Mouse (Mus musculus): ENCODE measurements around the gene Gtf3c3. TPM values are rescaled to one million over a fixed set of nuclear protein-coding genes. Genes with fewer than 3 reads are reported as not detected.

The Gtf3c3 gene
- polyA plus RNA-seq, 1 experiment from 2014 or later: 21.3 TPM

DNA sequence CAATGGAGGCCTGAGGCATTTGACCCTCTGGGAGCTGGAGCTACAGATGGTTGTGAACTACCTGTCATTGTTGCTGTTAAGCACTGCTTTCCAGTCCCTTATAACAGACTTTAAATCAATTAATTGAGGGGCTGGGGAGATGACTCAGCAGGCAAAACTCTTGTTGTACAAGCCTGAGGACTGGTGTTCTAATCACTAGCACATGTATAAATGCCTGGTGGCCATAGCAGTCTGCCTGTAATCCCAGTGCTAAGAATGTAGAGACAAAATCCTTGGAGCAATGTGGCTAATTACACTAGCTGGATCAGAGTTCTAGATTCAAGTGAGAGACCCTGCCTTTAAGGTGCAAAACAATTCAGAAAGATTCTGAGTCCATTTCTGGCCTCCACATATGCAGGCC lies 36.0 kb downstream of the Gtf3c3 start:
- no peak for ATAC-seq (ENCODE audit: insufficient number of reproducible peaks, low FRiP score, low TSS enrichment, low read depth)
- Histone ChIP-seq H3K27ac (replicated peaks) (no peak overlapping the region), H3K27me3 (no peaks in the 10 kb centered on the region), H3K4me1 (no peaks in the 10 kb centered on the region), H3K9ac (no peak overlapping the region), H3K4me2 (replicated peaks) (no peak overlapping the region), H3K4me3 (replicated peaks) (no peak overlapping the region), H3K36me3 (peaks cover 57% of the 10 kb centered on the region), H3K9me3 (replicated peaks) (no peaks in the 10 kb centered on the region)

DNA sequence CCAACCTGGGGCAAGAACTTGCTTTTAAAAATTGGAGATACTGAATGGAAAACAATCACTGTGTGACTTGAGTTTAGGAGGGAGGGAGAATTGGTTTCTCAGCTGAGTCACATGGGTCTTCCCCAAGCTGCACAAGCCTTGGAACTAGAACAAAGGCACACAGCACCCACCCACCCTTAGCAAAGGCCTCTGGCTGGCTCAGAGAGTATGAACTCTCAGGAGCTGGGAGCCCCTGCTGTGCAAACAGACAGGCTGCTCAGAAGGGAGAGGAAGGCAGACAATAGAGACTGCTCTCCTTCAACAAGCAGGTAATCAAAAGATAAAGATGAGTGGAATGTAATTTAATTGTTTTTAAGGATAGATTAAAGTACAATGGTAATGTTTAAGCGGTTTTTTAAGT lies 54.5 kb downstream of the Gtf3c3 start:
- WGBS: 29% methylated on average over 1 of the region's 1 CpGs
- Histone ChIP-seq H3K4me2 (replicated peaks) (no peak overlapping the region), H3K27ac (replicated peaks) (no peak overlapping the region), H3K4me3 (replicated peaks) (no peak overlapping the region), H3K9ac (no peak overlapping the region), H3K4me1 (no peaks in the 10 kb centered on the region), H3K36me3 (no peaks in the 10 kb centered on the region), H3K27me3 (no peaks in the 10 kb centered on the region), H3K9me3 (replicated peaks) (no peaks in the 10 kb centered on the region)
- ATAC-seq (ENCODE audit: insufficient number of reproducible peaks, low FRiP score, low TSS enrichment, low read depth): no peak

DNA sequence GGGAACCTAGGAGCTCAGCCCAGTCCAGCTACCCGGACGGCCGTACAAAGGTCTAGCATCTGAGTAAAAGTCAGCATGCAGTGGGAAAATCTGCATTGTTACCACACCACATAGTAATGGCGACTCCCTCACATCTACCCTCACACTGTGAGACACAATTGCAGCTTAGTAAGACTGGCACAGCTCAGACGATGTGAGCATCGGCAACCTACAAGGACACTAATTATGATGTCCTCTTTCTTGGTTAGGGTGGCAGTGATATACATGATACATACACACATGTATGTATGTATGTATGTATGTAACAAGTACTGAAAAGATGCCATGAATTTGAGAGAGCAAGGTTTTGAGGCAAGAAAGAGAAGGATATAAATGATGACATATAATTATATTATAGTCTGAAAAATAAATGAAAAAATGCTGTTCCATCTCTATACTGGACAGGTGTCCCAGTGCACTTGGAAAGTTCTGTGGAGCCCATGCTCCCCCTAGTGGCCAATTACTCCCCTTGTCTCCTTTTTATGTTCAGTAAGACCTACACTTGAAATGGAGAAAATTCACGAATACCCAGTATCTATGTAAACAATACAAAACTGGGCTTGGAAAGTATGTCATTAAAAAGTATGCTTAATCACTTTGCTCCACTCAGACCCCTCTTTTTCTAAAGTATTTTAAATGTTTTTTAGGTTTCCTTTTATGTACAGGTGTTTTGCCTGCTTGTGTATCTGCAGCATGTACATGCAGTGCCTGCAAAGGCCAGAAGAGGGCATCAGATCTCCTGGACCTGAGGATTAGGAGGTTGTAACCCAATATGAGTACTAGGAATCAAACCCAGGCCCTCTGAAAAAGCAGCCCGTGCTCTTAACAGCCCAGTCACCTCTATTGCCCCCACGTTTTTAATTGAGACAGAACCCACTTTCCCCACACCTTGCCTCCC lies 57.5 kb downstream of the Gtf3c3 start:
- Histone ChIP-seq H3K9me3 (replicated peaks) (no peaks in the 10 kb centered on the region), H3K27me3 (no peaks in the 10 kb centered on the region), H3K4me1 (0 out of 2 replicates have a peak, but pooled peaks cover 3% of the 10 kb centered on the region), H3K36me3 (no peaks in the 10 kb centered on the region), H3K9ac (no peak overlapping the region), H3K4me2 (replicated peaks) (no peak overlapping the region), H3K4me3 (replicated peaks) (no peak overlapping the region), H3K27ac (replicated peaks) (no peak overlapping the region)
- WGBS: 84% methylated on average over 9 of the region's 9 CpGs
- no peak for ATAC-seq (ENCODE audit: insufficient number of reproducible peaks, low FRiP score, low TSS enrichment, low read depth)

DNA sequence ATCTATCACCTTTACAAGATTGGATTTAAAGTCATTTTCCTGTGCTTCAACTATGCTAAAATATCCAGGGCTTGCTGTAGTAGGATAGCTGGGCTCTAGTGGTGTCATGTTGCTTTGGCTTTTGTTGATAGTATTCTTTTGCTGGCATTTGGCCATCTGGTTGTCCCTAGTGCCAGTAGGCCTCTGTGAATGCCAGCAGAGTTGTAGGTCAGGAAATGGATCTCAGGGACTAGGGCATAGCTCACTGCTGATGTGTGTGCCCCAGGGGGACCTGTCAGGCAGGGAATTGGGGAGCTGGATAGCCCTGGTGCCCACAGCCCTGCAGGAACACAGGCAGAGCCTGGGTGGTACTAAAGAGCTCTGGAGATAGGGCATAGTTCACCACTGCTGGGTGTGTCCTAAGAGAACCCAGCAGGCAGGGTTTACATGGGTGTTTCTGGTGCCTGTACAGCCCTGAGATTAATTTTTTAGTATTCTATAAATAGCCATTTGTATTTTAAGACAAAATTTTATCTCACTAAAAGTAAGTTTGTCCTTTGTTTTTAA lies 61.2 kb downstream of the Gtf3c3 start:
- H3K4me2 ChIP-seq (replicated peaks): no peak overlapping the region
- no peaks in the 10 kb centered on the region for H3K9me3 ChIP-seq (replicated peaks)
- H3K4me1 ChIP-seq: 0 out of 2 replicates have a peak, but pooled peaks cover 3% of the 10 kb centered on the region
- no peak for ATAC-seq (ENCODE audit: insufficient number of reproducible peaks, low FRiP score, low TSS enrichment, low read depth)
- H3K4me3 ChIP-seq (replicated peaks): no peak overlapping the region
- H3K36me3 ChIP-seq: no peaks in the 10 kb centered on the region
- no peak overlapping the region for H3K27ac ChIP-seq (replicated peaks)
- no peak overlapping the region for H3K9ac ChIP-seq
- H3K27me3 ChIP-seq: no peaks in the 10 kb centered on the region

DNA sequence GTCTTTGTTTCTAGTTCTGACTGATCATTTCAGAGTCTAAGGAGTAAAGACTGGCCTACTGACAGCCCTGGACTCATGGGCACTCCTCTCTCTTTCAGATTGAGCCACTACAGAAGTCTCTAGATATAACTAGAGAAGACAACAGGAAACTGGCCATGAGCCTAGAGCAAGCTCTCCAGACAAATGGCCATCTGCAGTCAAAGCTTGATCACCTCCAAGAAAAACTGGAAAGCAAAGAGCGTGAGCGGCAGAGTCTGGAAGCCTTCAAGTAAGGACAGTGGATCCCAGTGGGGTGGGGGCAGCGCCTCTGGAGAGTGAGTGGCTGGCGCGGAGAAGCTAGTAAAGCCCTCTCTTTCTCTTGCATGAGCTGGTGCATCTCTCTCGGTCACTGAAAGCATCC lies 82.2 kb downstream of the Gtf3c3 start:
- H3K4me3 ChIP-seq (replicated peaks): no peak overlapping the region
- H3K27me3 ChIP-seq: no peaks in the 10 kb centered on the region
- no peaks in the 10 kb centered on the region for H3K4me1 ChIP-seq
- no peaks in the 10 kb centered on the region for H3K36me3 ChIP-seq
- no peak overlapping the region for H3K4me2 ChIP-seq (replicated peaks)
- ATAC-seq (ENCODE audit: insufficient number of reproducible peaks, low FRiP score, low TSS enrichment, low read depth): no peak
- H3K9ac ChIP-seq: no peak overlapping the region
- 81% methylated on average over 6 of the region's 6 CpGs for WGBS
- no peaks in the 10 kb centered on the region for H3K9me3 ChIP-seq (replicated peaks)
- H3K27ac ChIP-seq (replicated peaks): no peak overlapping the region

DNA sequence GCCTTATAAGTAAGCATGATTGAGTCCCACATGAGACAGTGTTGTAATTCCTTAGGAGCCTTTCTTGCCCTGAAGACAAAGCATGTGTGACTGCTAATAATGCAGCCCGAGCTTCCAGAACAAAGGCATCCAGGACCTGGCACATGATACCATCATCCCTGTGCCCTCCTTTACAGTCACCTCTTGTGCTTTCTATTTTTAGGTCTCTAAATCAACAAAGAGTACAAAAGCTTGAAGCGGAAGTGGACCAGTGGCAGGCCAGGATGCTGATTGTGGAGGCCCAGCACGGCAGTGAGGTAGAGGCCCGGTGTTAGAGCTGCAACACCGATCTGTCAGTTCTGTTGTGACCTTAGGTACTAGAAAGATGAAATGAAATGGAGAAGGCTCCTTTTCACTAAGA lies 83.3 kb downstream of the Gtf3c3 start:
- no peak overlapping the region for H3K4me3 ChIP-seq (replicated peaks)
- H3K4me1 ChIP-seq: no peaks in the 10 kb centered on the region
- H3K9ac ChIP-seq: no peak overlapping the region
- no peak overlapping the region for H3K27ac ChIP-seq (replicated peaks)
- 82% methylated on average over 5 of the region's 5 CpGs for WGBS
- H3K9me3 ChIP-seq (replicated peaks): no peaks in the 10 kb centered on the region
- H3K36me3 ChIP-seq: no peaks in the 10 kb centered on the region
- no peak for ATAC-seq (ENCODE audit: insufficient number of reproducible peaks, low FRiP score, low TSS enrichment, low read depth)
- no peaks in the 10 kb centered on the region for H3K27me3 ChIP-seq
- H3K4me2 ChIP-seq (replicated peaks): no peak overlapping the region

DNA sequence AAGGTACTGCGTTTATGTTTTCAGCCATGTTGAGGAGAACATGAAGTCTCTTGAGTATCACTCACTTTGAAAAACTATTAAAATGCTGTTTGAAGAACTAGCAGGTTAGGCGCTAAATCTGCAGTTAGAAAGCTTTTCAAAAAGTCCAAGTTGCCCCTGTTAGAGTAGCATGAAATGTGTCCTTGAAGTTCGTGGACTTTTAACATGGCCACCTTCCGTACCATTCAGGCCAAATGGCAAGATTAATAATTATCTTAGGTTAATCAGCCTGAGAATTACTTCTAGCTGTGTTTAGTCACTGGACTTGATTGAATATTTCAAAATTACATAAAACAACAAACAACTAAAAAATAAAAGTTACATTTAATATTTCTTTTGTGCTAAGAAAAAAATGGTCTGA lies 84.0 kb downstream of the Gtf3c3 start:
- Histone ChIP-seq H3K4me1 (no peaks in the 10 kb centered on the region), H3K36me3 (no peaks in the 10 kb centered on the region), H3K4me3 (replicated peaks) (no peak overlapping the region), H3K9me3 (replicated peaks) (no peaks in the 10 kb centered on the region), H3K27ac (replicated peaks) (no peak overlapping the region), H3K4me2 (replicated peaks) (no peak overlapping the region), H3K9ac (no peak overlapping the region), H3K27me3 (no peaks in the 10 kb centered on the region)
- no peak for ATAC-seq (ENCODE audit: insufficient number of reproducible peaks, low FRiP score, low TSS enrichment, low read depth)
- WGBS: 90% methylated on average over 4 of the region's 4 CpGs

Other genes with a start within 250 kb of the Gtf3c3 start
- 6.0 and 6.8 TPM in 2 replicates for gene Hecw2, start 243.8 kb downstream of the Gtf3c3 start, polyA plus RNA-seq (2015; fragmentation: Nextera tagmentation; extraction: Ambion mirVana)
- gene Ccdc150, start 188.3 kb downstream of the Gtf3c3 start, polyA plus RNA-seq (2015; fragmentation: Nextera tagmentation; extraction: Ambion mirVana): 0.16 and 0.47 TPM in 2 replicates
- 4.6 TPM in 2 replicates for gene Pgap1, start 118.7 kb upstream of the Gtf3c3 start, polyA plus RNA-seq (2015; fragmentation: Nextera tagmentation; extraction: Ambion mirVana)

All from embryonic facial prominence, embryonic 15.5 days (tissue).